Mouse (Mus musculus): ENCODE results near the gene Krt86. TPM values are rescaled to one million over a fixed set of nuclear protein-coding genes. Genes with fewer than 3 reads are reported as not detected.

Gene Krt86
- polyA plus RNA-seq, 1 experiment = 0.09 TPM

- Histone ChIP-seq H3K4me3 (replicated peaks; ENCODE audit: extremely low read depth, low read depth, low read length) (no peak overlapping the region), H3K4me1 (ENCODE audit: control insufficient read depth, insufficient read depth, low read length) (no peaks in the 10 kb centered on the region)
- WGBS = 92% methylated on average over 6 of the region's 6 CpGs
- no peak for DNase-seq
- TF ChIP-seq CTCF (IDR thresholded peaks at IDR 0.05; ENCODE audit: insufficient read depth, low read length) = no peak
- no peak for TF ChIP-seq POLR2A (IDR thresholded peaks at IDR 0.05; ENCODE audit: borderline replicate concordance, extremely low read depth, low read depth, low read length)
Measured at GRCm38 (mm10) chr15:101455891-101456290, 17.4 kb upstream of the Krt86 start.

- no peak overlapping the region for H3K4me3 ChIP-seq (replicated peaks; ENCODE audit: extremely low read depth, low read depth, low read length)
- no peak for DNase-seq
- 55% methylated on average over 16 of the region's 16 CpGs for WGBS
Measured at GRCm38 (mm10) chr15:101458361-101458930, 14.8 kb upstream of the Krt86 start.

GRCm38 (mm10) chr15:101459283-101459682, 14.0 kb upstream of the Krt86 start:
- H3K4me1 ChIP-seq (ENCODE audit: control insufficient read depth, insufficient read depth, low read length) = no peaks in the 10 kb centered on the region
- H3K4me3 ChIP-seq (replicated peaks; ENCODE audit: extremely low read depth, low read depth, low read length) = no peak overlapping the region
- TF ChIP-seq CTCF (IDR thresholded peaks at IDR 0.05; ENCODE audit: insufficient read depth, low read length) (no peak), POLR2A (IDR thresholded peaks at IDR 0.05; ENCODE audit: borderline replicate concordance, extremely low read depth, low read depth, low read length) (no peak)
- 81% methylated on average over 14 of the region's 14 CpGs for WGBS
- no peak for DNase-seq

More at GRCm38 (mm10) chr15:101458361-101458930, 14.8 kb upstream of the Krt86 start:
- H3K4me1 ChIP-seq (ENCODE audit: control insufficient read depth, insufficient read depth, low read length) = no peaks in the 10 kb centered on the region
- TF ChIP-seq CTCF (IDR thresholded peaks at IDR 0.05; ENCODE audit: insufficient read depth, low read length) = no peak
- TF ChIP-seq POLR2A (IDR thresholded peaks at IDR 0.05; ENCODE audit: borderline replicate concordance, extremely low read depth, low read depth, low read length) = no peak

- WGBS = 79% methylated on average over 13 of the region's 13 CpGs
- Histone ChIP-seq H3K4me1 (ENCODE audit: control insufficient read depth, insufficient read depth, low read length) (no peaks in the 10 kb centered on the region), H3K4me3 (replicated peaks; ENCODE audit: extremely low read depth, low read depth, low read length) (no peak within 1 kb of the TSS)
- no peak for DNase-seq
- TF ChIP-seq POLR2A (IDR thresholded peaks at IDR 0.05; ENCODE audit: borderline replicate concordance, extremely low read depth, low read depth, low read length) = no peak
- no peak for TF ChIP-seq CTCF (IDR thresholded peaks at IDR 0.05; ENCODE audit: insufficient read depth, low read length)
Measured at GRCm38 (mm10) chr15:101463651-101464050, 9.6 kb upstream of the Krt86 start, which contains the start of gene Krt81. TSS of gene Krt81 (minus strand) at chr15:101463751.

- TF ChIP-seq POLR2A (IDR thresholded peaks at IDR 0.05; ENCODE audit: borderline replicate concordance, extremely low read depth, low read depth, low read length) (no peak), CTCF (IDR thresholded peaks at IDR 0.05; ENCODE audit: insufficient read depth, low read length) (no peak)
- Histone ChIP-seq H3K4me3 (replicated peaks; ENCODE audit: extremely low read depth, low read depth, low read length) (no peak overlapping the region), H3K4me1 (ENCODE audit: control insufficient read depth, insufficient read depth, low read length) (no peaks in the 10 kb centered on the region)
- no peak for DNase-seq
- 60% methylated on average over 4 of the region's 4 CpGs for WGBS
Measured at GRCm38 (mm10) chr15:101469093-101469492, 4.2 kb upstream of the Krt86 start.

- TF ChIP-seq POLR2A (IDR thresholded peaks at IDR 0.05; ENCODE audit: borderline replicate concordance, extremely low read depth, low read depth, low read length) = no peak
- WGBS = 6% methylated on average over 31 of the region's 31 CpGs
- Histone ChIP-seq H3K4me3 (replicated peaks; ENCODE audit: extremely low read depth, low read depth, low read length) (peak overlapping the region; percentile 1), H3K4me1 (ENCODE audit: control insufficient read depth, insufficient read depth, low read length) (no peaks in the 10 kb centered on the region)
- peak; percentile 50 for DNase-seq
Measured at GRCm38 (mm10) chr15:101479007-101479665, 5.9 kb downstream of the Krt86 start.

GRCm38 (mm10) chr15:101479666-101480060, 6.4 kb downstream of the Krt86 start:
- TF ChIP-seq POLR2A (IDR thresholded peaks at IDR 0.05; ENCODE audit: borderline replicate concordance, extremely low read depth, low read depth, low read length) (no peak), CTCF (IDR thresholded peaks at IDR 0.05; ENCODE audit: insufficient read depth, low read length) (no peak)
- WGBS = 36% methylated on average over 11 of the region's 11 CpGs
- DNase-seq = no peak
- no peaks in the 10 kb centered on the region for H3K4me1 ChIP-seq (ENCODE audit: control insufficient read depth, insufficient read depth, low read length)
- no peak overlapping the region for H3K4me3 ChIP-seq (replicated peaks; ENCODE audit: extremely low read depth, low read depth, low read length)

- 30% methylated on average over 4 of the region's 4 CpGs for WGBS
Measured at GRCm38 (mm10) chr15:101482056-101482455, 8.8 kb downstream of the Krt86 start.

GRCm38 (mm10) chr15:101483646-101484045, 10.4 kb downstream of the Krt86 start:
- no peak for TF ChIP-seq CTCF (IDR thresholded peaks at IDR 0.05; ENCODE audit: insufficient read depth, low read length)
- no peak for TF ChIP-seq POLR2A (IDR thresholded peaks at IDR 0.05; ENCODE audit: borderline replicate concordance, extremely low read depth, low read depth, low read length)
- Histone ChIP-seq H3K4me1 (ENCODE audit: control insufficient read depth, insufficient read depth, low read length) (no peaks in the 10 kb centered on the region), H3K4me3 (replicated peaks; ENCODE audit: extremely low read depth, low read depth, low read length) (no peak overlapping the region)
- no peak for DNase-seq
- 73% methylated on average over 1 of the region's 1 CpGs for WGBS

More at GRCm38 (mm10) chr15:101482056-101482455, 8.8 kb downstream of the Krt86 start:
- H3K4me3 ChIP-seq (replicated peaks; ENCODE audit: extremely low read depth, low read depth, low read length) = no peak overlapping the region
- no peak for DNase-seq
- no peaks in the 10 kb centered on the region for H3K4me1 ChIP-seq (ENCODE audit: control insufficient read depth, insufficient read depth, low read length)
- TF ChIP-seq POLR2A (IDR thresholded peaks at IDR 0.05; ENCODE audit: borderline replicate concordance, extremely low read depth, low read depth, low read length) (no peak), CTCF (IDR thresholded peaks at IDR 0.05; ENCODE audit: insufficient read depth, low read length) (no peak)

GRCm38 (mm10) chr15:101484939-101485338, 11.7 kb downstream of the Krt86 start:
- Histone ChIP-seq H3K4me3 (replicated peaks; ENCODE audit: extremely low read depth, low read depth, low read length) (no peak overlapping the region), H3K4me1 (ENCODE audit: control insufficient read depth, insufficient read depth, low read length) (no peaks in the 10 kb centered on the region)
- no peak for DNase-seq
- TF ChIP-seq POLR2A (IDR thresholded peaks at IDR 0.05; ENCODE audit: borderline replicate concordance, extremely low read depth, low read depth, low read length) (no peak), CTCF (IDR thresholded peaks at IDR 0.05; ENCODE audit: insufficient read depth, low read length) (no peak)
- WGBS = 96% methylated on average over 1 of the region's 1 CpGs

All from lung, adult 2 months (tissue).